Mouse (Mus musculus) left cerebral cortex, postnatal 25 days (tissue): ENCODE results near the gene Mcm2. TPM values are rescaled to one million over a fixed set of nuclear protein-coding genes. Genes with fewer than 3 reads are reported as not detected.

Experiments used
- DNase-seq, 2 experiments: peaks; one replicate each; pipeline ENCODE4 v3.0.0; 2022; ENCODE audit warnings: low spot score in 2 of 2, mixed read lengths in 1 of 2
- intact Hi-C: fragments of 180-260 bp; cut with DNase I; formaldehyde crosslinking; loops from one replicate; pipeline ENCODE4 v1.15.1; 2025
- total RNA-seq, 2 experiments: library from RNA; stranded (reverse); gene quantifications; 2 replicates each; pipeline ENCODE4 v1.2.3; 2021

Mcm2 gene
- total RNA-seq, 2 experiments from 2014 or later, result 3.2 to 4.9 TPM

DNA sequence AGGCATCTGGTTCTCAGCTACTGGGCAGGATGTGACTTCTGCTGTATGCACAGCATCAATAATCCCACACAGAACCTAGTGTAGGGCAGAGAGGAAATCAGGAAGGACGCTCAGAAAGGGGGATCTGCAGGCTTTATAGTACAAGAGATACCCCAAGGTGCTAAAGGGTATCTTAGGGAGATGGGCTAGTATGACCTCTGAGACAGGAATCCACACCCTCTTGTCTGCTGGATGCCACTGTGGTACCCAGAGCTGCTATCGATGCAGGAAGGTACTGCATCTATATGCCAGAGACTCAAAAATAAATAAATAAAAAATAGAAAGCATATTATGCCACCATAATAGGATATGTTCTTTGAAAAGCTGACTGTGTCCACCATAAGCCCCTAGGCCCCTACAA is 1.0 kb upstream of the Mcm2 start:
- no peak for DNase-seq
- intact Hi-C loops, result loop anchor here (10.0 kb wide), 1 partner anchor 785 kb away; no protein-coding TSS in a partner anchor

DNA sequence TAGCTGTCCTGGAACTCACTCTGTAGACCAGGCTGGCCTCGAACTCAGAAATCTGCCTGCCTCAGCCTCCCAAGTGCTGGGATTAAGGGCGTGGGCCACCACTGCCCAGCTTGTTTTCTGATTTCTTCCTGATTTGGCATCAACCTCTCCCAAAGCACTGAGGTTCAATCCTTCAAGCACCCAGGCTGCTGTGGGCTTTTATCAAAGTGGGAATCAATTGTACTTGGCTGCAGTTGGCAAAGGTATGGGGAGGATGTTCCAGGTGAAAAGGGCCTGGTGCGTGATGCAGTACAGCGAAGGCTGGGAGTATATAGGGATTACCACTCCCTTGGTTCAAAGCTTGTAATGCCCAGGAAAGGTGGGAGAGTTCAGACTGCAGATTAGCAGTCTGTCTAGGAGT is 506 bp upstream of the Mcm2 start:
- intact Hi-C loops, result loop anchor here (10.0 kb wide), 1 partner anchor 784 kb away; no protein-coding TSS in a partner anchor
- no peak for DNase-seq

DNA sequence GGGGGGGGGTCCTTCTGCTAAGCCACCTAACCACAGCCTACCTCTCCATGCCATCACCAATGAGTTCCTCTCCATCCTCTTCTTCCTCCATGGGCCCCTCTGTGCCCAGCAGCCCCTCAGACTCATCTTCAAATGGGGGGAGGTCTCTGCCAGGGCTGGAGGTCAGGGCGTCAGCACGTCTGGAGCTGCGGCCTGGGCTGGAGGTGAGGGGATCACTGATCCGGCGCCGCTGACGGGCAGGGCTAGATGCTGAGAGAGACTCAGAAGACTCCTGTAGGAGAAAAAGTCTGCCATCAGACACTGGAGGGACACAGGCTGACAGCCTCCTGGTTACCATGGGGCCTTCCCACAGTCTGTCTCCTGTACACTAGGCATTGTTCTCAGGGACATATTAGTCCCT is 1.3 kb downstream of the Mcm2 start:
- DNase-seq, result no peak
- intact Hi-C loops, result loop anchor here (10.0 kb wide), 1 partner anchor 782 kb away; no protein-coding TSS in a partner anchor

DNA sequence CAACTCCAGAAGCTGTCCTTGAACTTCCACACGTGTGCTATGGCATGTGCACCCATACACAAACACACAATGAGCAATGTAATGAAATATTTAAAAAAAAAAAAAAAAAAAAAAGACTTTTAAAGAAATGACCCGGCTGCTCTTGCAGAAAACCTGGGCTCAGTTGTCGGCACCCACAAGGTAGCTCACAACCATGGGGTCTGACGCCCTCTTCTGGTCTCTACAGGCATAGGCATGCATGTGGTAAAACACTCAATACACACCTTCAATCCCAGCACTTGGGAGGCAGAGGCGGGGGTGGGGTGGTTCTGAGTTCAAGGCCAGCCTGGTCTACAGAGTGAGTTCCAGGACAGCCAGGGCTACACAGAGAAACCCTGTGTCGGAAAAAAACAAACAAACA is 2.6 kb downstream of the Mcm2 start:
- no peak for DNase-seq
- intact Hi-C loops, result loop anchor here (10.0 kb wide), 1 partner anchor 781 kb away; no protein-coding TSS in a partner anchor

DNA sequence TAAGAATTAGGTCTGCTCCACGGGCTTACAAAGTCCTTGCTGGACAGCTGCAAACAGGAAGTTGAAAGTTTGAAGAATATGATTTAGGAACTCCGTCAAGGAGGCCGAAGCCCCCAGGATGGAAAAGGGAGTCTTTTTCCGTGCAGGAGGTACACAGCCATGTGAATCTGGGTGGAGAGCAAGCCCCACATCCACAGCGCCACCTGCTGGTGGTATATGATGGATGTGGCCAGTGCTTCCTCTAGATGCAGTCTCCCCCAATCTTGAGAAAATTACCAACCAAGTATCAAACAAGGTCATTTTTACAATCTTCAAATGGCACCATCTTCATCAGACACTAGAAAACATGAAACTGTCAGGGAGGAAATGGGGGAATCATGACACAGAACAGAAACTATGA is 5.0 kb downstream of the Mcm2 start:
- intact Hi-C loops, result loop anchor here (1.0 to 10.0 kb wide), 2 partner anchors 344 to 779 kb away; no protein-coding TSS in a partner anchor
- DNase-seq, result peak; percentile 55 to 62

GRCm38 (mm10) chr6:88890832-88891231 is 7.7 kb downstream of the Mcm2 start:
- intact Hi-C loops, result loop anchor here (10.0 kb wide), 1 partner anchor 776 kb away; no protein-coding TSS in a partner anchor
- no peak for DNase-seq

DNA sequence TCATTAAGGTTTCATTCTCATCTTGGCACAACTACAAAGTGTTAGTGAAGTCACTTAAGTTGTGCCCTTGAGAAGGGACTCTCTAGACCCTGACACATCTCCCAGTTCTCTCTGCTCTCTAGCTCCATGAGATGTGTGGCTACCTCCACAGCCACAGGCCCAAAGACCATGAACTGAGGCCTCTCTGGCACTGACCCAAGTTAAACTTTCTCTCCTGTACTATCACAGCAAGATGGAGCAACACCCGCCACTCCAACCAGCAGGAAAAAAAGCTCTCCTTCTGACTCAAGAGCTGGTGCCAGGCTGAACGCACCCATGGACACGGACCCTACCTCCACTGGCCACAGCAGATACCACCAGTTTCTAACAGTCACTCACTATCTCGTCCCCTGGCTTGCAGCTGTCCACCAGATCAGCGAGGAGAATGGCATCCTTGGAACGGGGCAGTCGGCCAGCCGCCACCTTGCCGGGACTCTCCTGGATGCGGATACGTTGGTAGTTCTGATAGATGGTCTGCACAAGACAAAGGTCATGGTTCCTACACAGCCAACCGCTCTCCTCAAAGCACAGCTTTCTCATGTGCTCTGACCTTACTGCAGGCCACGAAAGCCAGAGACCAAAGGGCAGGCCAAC is 9.1 kb downstream of the Mcm2 start:
- intact Hi-C loops, result loop anchor here (10.0 kb wide), 1 partner anchor 775 kb away; no protein-coding TSS in a partner anchor
- no peak for DNase-seq

- intact Hi-C loops, result no loop called here
These were observed 12.1 kb downstream of the Mcm2 start for GRCm38 (mm10) chr6:88886417-88886967.

GRCm38 (mm10) chr6:88885644-88886416 is 12.8 kb downstream of the Mcm2 start:
- DNase-seq, result no peak
- intact Hi-C loops, result no loop called here

More at GRCm38 (mm10) chr6:88886417-88886967, 12.1 kb downstream of the Mcm2 start:
- no peak for DNase-seq

- DNase-seq, result no peak
- intact Hi-C loops, result no loop called here
These were observed 13.9 kb downstream of the Mcm2 start for GRCm38 (mm10) chr6:88884690-88885089.

GRCm38 (mm10) chr6:88884195-88884594 is 14.4 kb downstream of the Mcm2 start:
- intact Hi-C loops, result no loop called here
- no peak for DNase-seq

- peak in 1 of 2 experiments; percentile 30 for DNase-seq
- intact Hi-C loops, result no loop called here
These were observed 17.2 kb downstream of the Mcm2 start for GRCm38 (mm10) chr6:88881334-88881733.

GRCm38 (mm10) chr6:88879471-88879870 is 19.1 kb downstream of the Mcm2 start:
- DNase-seq, result no peak
- intact Hi-C loops, result no loop called here

DNA sequence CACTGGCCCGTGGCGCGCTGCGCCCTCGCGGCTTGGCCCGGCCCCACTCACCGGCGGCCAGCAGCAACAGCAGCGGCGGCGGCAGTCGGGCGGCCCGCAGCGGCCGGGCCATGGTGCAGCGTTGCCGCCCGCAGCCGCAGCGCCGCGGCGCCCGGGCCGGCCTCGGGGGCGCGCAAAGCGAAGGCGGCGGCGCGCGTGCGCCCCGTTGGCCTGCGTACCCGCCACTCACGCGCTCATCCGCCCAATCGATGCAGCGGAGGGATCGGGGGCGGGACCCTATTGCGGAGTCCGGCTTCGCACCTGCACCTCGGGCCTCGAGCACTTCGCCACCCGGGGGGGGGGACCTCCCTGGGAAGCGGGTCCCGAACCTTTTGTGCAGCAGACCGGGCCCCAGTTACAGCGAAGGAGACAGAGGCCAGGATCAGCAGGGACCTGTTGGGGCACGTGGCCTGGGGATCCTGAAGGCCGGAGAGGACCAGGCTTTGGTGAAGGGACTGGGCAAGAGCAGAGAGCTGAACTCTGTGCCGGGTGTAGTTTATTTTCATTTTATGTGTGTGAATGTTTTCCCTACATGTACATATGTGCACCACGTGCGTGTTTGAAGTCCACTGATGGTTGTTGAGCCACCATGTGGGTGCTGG is 23.6 kb downstream of the Mcm2 start, which contains the start of gene Podxl2:
Podxl2 (minus strand) TSS at position 177 of the 641 bp plus-strand sequence.
- intact Hi-C loops, result no loop called here
- DNase-seq, result peak; percentile 84 to 88

DNA sequence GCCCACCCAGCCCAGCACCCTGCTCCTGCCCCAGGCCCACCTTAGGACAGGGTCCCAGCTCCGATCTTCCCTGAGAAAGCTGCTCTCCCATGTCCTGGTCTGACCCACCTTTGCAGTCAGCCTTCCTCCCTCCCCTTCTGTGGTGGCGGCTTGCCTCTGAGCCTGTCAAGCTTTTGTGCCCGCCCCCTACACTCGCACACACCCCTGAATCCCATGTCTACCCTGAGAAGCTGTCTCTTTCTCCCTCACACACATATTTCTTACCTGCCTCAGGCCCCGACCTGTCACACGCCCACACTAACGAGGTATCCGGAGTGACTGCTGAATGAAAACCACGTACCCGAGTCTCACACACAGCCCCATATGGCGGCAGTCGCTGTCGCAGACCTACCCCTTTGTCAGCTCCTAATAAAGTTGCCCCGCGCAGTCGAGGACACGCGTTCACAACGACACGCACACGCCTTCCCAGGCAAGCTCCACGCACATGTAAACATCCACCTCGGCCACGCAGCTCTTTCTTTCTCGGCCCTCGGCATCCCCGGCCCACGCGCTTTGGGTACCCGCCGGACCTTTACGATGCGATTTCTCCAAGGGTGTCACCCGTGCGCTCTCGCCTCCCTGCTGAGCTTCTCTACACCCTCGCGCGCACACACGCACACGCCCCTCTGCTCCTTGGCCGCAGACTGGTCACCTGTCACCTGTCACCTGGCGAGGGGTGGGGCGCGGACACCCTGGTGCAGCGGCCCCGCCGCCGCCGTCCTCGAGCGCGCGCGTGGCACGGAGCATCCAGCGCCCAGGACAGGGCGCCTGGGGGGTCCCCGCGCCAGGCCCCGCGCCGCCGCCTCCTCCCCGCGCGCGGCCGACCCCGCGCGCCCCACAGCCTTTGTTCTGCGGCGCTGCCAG is 24.4 kb downstream of the Mcm2 start:
- DNase-seq, result peak; percentile 42 to 60
- intact Hi-C loops, result no loop called here

DNA sequence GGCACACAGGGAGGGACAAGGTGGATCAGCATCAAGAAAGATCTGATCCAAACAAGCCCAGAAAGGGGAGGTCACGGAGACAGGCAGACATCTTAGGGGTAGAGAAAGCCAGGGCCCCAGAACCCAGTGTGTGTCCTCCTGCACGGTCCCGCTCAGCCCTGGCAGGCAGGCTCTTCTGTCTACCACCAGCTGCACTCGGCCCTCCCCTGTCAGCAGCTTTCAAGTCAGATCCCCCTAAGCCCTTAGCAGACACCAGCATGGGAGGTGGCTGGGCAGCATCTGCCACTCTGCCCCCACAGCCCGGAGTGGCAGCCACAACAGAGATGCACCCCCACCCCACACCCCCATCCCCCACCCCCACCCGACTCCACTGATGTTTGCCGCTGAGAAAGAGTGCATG is 25.8 kb downstream of the Mcm2 start:
- DNase-seq, result peak in 1 of 2 experiments; percentile 30
- intact Hi-C loops, result no loop called here

DNA sequence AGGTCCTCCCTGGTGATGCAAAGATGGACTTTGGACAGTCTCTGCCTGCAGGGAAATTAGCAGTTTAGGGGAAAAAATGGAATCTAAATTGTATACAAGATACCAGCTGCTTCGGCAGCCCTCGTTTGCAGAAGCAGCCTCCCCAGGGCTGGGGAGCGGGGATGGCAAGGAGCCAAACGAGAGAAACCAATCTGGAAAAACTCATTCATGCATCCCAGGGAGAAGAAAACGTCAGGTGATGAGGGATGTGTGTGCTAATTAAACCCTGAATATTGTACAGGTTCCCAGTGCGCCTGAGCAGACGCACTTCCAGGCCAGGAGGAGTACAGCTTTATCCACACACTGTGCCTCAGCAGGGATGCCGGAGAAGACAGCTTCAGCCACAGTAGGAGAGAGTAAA is 27.0 kb downstream of the Mcm2 start:
- intact Hi-C loops, result no loop called here
- peak; percentile 67 to 73 for DNase-seq

DNA sequence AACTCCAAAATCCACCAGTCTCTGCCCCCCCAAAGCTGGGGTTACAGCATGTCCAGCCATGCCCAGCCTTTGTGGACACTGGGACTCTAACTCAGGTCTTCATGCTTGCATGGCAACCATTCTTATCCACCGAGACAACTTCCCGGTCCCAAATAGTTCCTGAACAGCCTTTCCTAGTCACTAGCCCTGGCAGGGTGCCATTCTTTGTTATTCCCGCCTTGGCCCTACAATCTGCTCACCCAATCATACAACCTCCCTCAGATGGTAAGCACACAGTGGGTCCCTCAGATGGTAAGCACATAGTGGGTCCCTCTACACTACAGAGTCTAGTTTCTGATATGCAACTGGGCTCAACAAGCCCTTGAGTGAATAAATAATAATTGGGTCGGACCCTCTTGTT is 28.0 kb downstream of the Mcm2 start:
- DNase-seq, result no peak
- intact Hi-C loops, result no loop called here

DNA sequence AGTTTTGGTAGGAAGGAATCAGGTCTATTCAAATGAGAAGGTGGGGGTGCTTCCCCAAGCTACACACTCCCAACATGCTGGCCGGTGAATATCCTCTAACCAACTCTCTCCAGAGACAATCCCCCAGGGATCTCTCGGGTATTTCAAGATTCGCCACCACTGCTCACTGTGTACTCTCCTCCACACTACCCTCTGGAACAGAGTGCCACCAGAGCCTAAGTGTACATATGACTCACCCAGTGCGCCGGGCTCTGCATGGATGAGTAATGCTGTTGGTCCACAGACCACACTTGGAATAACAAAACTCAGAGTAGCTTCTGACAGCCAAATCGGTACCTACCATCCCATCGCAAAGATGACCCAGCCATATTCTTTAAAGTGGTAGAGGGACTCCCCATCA is 29.1 kb downstream of the Mcm2 start:
- intact Hi-C loops, result no loop called here
- DNase-seq, result peak; percentile 48 to 75
